Mouse (Mus musculus) midbrain, embryonic 16.5 days (tissue): ENCODE results near the gene Nicn1. TPM values are rescaled to one million over a fixed set of nuclear protein-coding genes. Genes with fewer than 3 reads are reported as not detected.

Experiments used
- ATAC-seq: fragments of 200-750 bp; cut with Nextera tagmentation; 2 replicates; pipeline ENCODE4 v1.8.0; 2017; ENCODE audit warnings: moderate TSS enrichment
- H3K27ac ChIP-seq: fragments of 300-500 bp; sonication (generic); 2 replicates; pipeline ENCODE4 v1.5.1; 2014; ENCODE audit warnings: mild to moderate bottlenecking, low read length, mixed read lengths
- H3K27me3 ChIP-seq: fragments of 300-500 bp; sonication (generic); 2 replicates; pipeline ENCODE4 v1.6.1; 2014; ENCODE audit warnings: low read depth, low read length, mixed read lengths; ENCODE audit not compliant: control insufficient read depth, insufficient read depth
- H3K36me3 ChIP-seq: fragments of 300-500 bp; sonication (generic); 2 replicates; pipeline ENCODE4 v1.6.1; 2014; ENCODE audit warnings: mild to moderate bottlenecking, low read length, moderate library complexity, mixed read lengths; ENCODE audit not compliant: control insufficient read depth, insufficient read depth
- H3K4me1 ChIP-seq: fragments of 300-500 bp; sonication (generic); 2 replicates; pipeline ENCODE4 v1.6.1; 2014; ENCODE audit warnings: mild to moderate bottlenecking, low read length, mixed read lengths; ENCODE audit not compliant: control insufficient read depth, insufficient read depth
- H3K4me2 ChIP-seq: fragments of 300-500 bp; sonication (generic); 2 replicates; pipeline ENCODE4 v1.6.1; 2014; ENCODE audit warnings: mild to moderate bottlenecking, low read length, mixed read lengths
- H3K4me3 ChIP-seq: fragments of 300-500 bp; sonication (generic); 2 replicates; pipeline ENCODE4 v1.5.1; 2014; ENCODE audit warnings: low read depth, mild to moderate bottlenecking, low read length, moderate library complexity, mixed read lengths
- H3K9ac ChIP-seq: fragments of 300-500 bp; sonication (generic); 2 replicates; pipeline ENCODE4 v1.6.1; 2014; ENCODE audit warnings: low read depth, low read length, mixed read lengths
- H3K9me3 ChIP-seq: fragments of 300-500 bp; sonication (generic); replicated peaks from 2 replicates; pipeline ENCODE4 v1.6.1; 2014; ENCODE audit warnings: mild to moderate bottlenecking, low read length, mixed read lengths; ENCODE audit not compliant: control insufficient read depth, poor library complexity, severe bottlenecking
- WGBS: fragments of 180-500 bp; shearing (Covaris S2); extraction: QIAGEN DNeasy Blood & Tissue Kit; methylation state at CpG from one replicate; pipeline ENCODE4 v1.1.7; 2014; 5-methylcytosine and 5-hydroxymethylcytosine counted together
- polyA plus RNA-seq: library from polyadenylated mRNA; unstranded; fragments of >200 nt; fragmentation: Nextera tagmentation; extraction: Ambion mirVana; gene quantifications from 2 replicates; pipeline ENCODE4 v1.2.1, GENCODE M21; 2015

Nicn1 gene
- polyA plus RNA-seq, 1 experiment from 2014 or later: 163 TPM

GRCm38 (mm10) chr9:108296453-108297355 is 6.5 kb downstream of the Nicn1 start, which contains the start of gene Amt:
Amt (plus strand) TSS chr9:108296853.
- 18% methylated on average over 18 of the region's 18 CpGs for WGBS
- Histone ChIP-seq H3K9me3 (no peaks in the 10 kb centered on the region), H3K36me3 (peaks cover 28% of the 10 kb centered on the region), H3K4me2 (peak within 1 kb of the TSS; percentile 37), H3K9ac (no peak within 1 kb of the TSS), H3K4me1 (no peaks in the 10 kb centered on the region; the same call in 1 of the 2 replicates), H3K27ac (peak within 1 kb of the TSS; percentile 42), H3K4me3 (peak within 1 kb of the TSS; percentile 18), H3K27me3 (no peaks in the 10 kb centered on the region)
- ATAC-seq: peak; percentile 75

GRCm38 (mm10) chr9:108301853-108302252 is 11.6 kb downstream of the Nicn1 start:
- no peaks in the 10 kb centered on the region for H3K9me3 ChIP-seq
- H3K4me2 ChIP-seq: no peak overlapping the region
- H3K36me3 ChIP-seq: peaks cover 12% of the 10 kb centered on the region; the same call in 1 of the 2 replicates
- H3K9ac ChIP-seq: no peak overlapping the region
- ATAC-seq: no peak
- H3K27me3 ChIP-seq: no peaks in the 10 kb centered on the region
- H3K4me3 ChIP-seq: no peak overlapping the region
- no peak overlapping the region for H3K27ac ChIP-seq
- peaks cover 9% of the 10 kb centered on the region; the same call in 1 of the 2 replicates for H3K4me1 ChIP-seq
- WGBS: 81% methylated on average over 3 of the region's 3 CpGs

- H3K36me3 ChIP-seq: peaks cover 12% of the 10 kb centered on the region; the same call in 1 of the 2 replicates
- no peak for ATAC-seq
- H3K4me1 ChIP-seq: peaks cover 33% of the 10 kb centered on the region
- no peak overlapping the region for H3K27ac ChIP-seq
- H3K27me3 ChIP-seq: no peaks in the 10 kb centered on the region
- WGBS: 88% methylated on average over 4 of the region's 4 CpGs
- H3K4me2 ChIP-seq: peak overlapping the region; percentile 78
- no peaks in the 10 kb centered on the region for H3K9me3 ChIP-seq
- no peak overlapping the region for H3K9ac ChIP-seq
- peak overlapping the region; percentile 94 for H3K4me3 ChIP-seq
These were observed 14.5 kb downstream of the Nicn1 start for GRCm38 (mm10) chr9:108304716-108305115.

GRCm38 (mm10) chr9:108305170-108305569 is 14.9 kb downstream of the Nicn1 start:
- ATAC-seq: no peak
- Histone ChIP-seq H3K27me3 (no peaks in the 10 kb centered on the region), H3K27ac (peak overlapping the region; percentile 82), H3K36me3 (peaks cover 12% of the 10 kb centered on the region; the same call in 1 of the 2 replicates), H3K9me3 (no peaks in the 10 kb centered on the region), H3K4me2 (peak overlapping the region; percentile 78), H3K9ac (peak overlapping the region; percentile 81), H3K4me1 (peaks cover 35% of the 10 kb centered on the region), H3K4me3 (peak overlapping the region; percentile 94)
- WGBS: 12% methylated on average over 1 of the region's 1 CpGs

GRCm38 (mm10) chr9:108305629-108306520 is 15.6 kb downstream of the Nicn1 start, which contains the start of the genes Rhoa and Tcta:
Rhoa (plus strand) TSS chr9:108306129.
Tcta (minus strand) TSS chr9:108306160.
- Histone ChIP-seq H3K4me1 (peaks cover 40% of the 10 kb centered on the region), H3K9me3 (no peaks in the 10 kb centered on the region), H3K9ac (peak within 1 kb of the TSS; percentile 97), H3K27me3 (no peaks in the 10 kb centered on the region), H3K4me3 (peak within 1 kb of the TSS; percentile 94), H3K4me2 (peak within 1 kb of the TSS; percentile 78), H3K27ac (peak within 1 kb of the TSS; percentile 99), H3K36me3 (peaks cover 10% of the 10 kb centered on the region; the same call in 1 of the 2 replicates)
- under 1% methylated on average over 79 of the region's 81 CpGs for WGBS
- peak; percentile 98 for ATAC-seq

- under 1% methylated on average over 42 of the region's 51 CpGs for WGBS
- peak; percentile 66 for ATAC-seq
- Histone ChIP-seq H3K4me2 (peak overlapping the region; percentile 62), H3K9ac (peak overlapping the region; percentile 97), H3K9me3 (no peaks in the 10 kb centered on the region), H3K36me3 (peaks cover 7% of the 10 kb centered on the region; the same call in 1 of the 2 replicates), H3K4me3 (peak overlapping the region; percentile 94), H3K27ac (peak overlapping the region; percentile 99), H3K27me3 (no peaks in the 10 kb centered on the region), H3K4me1 (peaks cover 41% of the 10 kb centered on the region)
These were observed 16.3 kb downstream of the Nicn1 start for GRCm38 (mm10) chr9:108306571-108306980.

GRCm38 (mm10) chr9:108307021-108307807 is 17.0 kb downstream of the Nicn1 start:
- peak overlapping the region; percentile 97 for H3K9ac ChIP-seq
- no peaks in the 10 kb centered on the region for H3K9me3 ChIP-seq
- H3K27ac ChIP-seq: peak overlapping the region; percentile 99
- H3K4me3 ChIP-seq: peak overlapping the region; percentile 94
- 21% methylated on average over 12 of the region's 12 CpGs for WGBS
- peak overlapping the region; percentile 62 for H3K4me2 ChIP-seq
- peaks cover 43% of the 10 kb centered on the region for H3K4me1 ChIP-seq
- peaks cover 7% of the 10 kb centered on the region; the same call in 1 of the 2 replicates for H3K36me3 ChIP-seq
- no peaks in the 10 kb centered on the region for H3K27me3 ChIP-seq
- ATAC-seq: no peak

- Histone ChIP-seq H3K27me3 (no peaks in the 10 kb centered on the region), H3K36me3 (peaks cover 6% of the 10 kb centered on the region; the same call in 1 of the 2 replicates), H3K9me3 (no peaks in the 10 kb centered on the region), H3K4me1 (peaks cover 43% of the 10 kb centered on the region), H3K9ac (no peak overlapping the region), H3K4me2 (peak overlapping the region; percentile 62), H3K27ac (no peak overlapping the region), H3K4me3 (peak overlapping the region; percentile 27; the same call in 1 of the 2 replicates)
- ATAC-seq: no peak
- 58% methylated on average over 2 of the region's 2 CpGs for WGBS
These were observed 17.9 kb downstream of the Nicn1 start for GRCm38 (mm10) chr9:108308141-108308540.
